8 mouse cellular contexts compared by ENCODE assay signal in the genomic region with DNA sequence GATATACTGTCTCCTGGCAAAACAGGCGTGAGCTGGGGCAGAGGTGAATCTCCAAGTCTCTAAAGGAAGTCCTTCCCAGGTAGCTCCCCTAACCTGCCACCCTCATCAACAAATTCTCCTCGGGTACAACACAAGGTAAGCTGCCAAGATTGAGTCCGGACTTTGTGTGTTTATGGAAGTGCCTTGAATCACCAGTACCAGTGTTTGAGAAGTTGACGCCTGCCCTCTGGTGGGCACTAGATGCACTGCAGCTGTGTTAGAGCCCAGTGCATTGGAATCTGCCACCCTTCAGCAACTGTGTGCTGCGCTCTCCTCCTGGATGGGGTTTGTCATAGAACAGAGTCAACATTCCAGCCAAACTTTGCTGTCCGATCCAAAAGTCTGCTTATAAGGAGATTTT. TPM values are rescaled to one million over a fixed set of nuclear protein-coding genes. Genes with fewer than 3 reads are reported as not detected.
DNase-seq lines count a peak whose midpoint lies in the region; ATAC-seq and TF ChIP-seq lines count a peak whose summit lies in the region.

No protein-coding gene starts in this region.

- no peak overlapping the region for H3K4me3 ChIP-seq in forebrain, embryonic 14.5 days (ENCODE audit: low read depth, low read length)
- H3K4me3 ChIP-seq in lung, adult 2 months (replicated peaks; ENCODE audit: extremely low read depth, low read depth, low read length) = no peak overlapping the region

- intact Hi-C loops in heart, postnatal 10 days (cut with DNase I) = loop anchor here (1.0 to 10.0 kb wide), 3 partner anchors 90 to 615 kb away; partner anchors contain the start of gene Fam209

- H3K27me3 ChIP-seq in forebrain, embryonic 14.5 days (replicated peaks; ENCODE audit: control insufficient read depth, insufficient read depth, low read length) = no peaks in the 10 kb centered on the region

- no peak overlapping the region for H3K4me2 ChIP-seq in forebrain, embryonic 14.5 days (ENCODE audit: low read length)

- WGBS in forebrain, embryonic 14.5 days = 20% methylated on average over 6 of the region's 6 CpGs
- 12% methylated on average over 6 of the region's 6 CpGs for WGBS in lung, adult 2 months

- ATAC-seq in cerebellum, adult (ENCODE audit: insufficient number of reproducible peaks, low FRiP score, low TSS enrichment) = peak; percentile 71
- ATAC-seq in forebrain, embryonic 14.5 days = peak; percentile 54; the same call in 1 of the 2 replicates

- no peaks in the 10 kb centered on the region for H3K36me3 ChIP-seq in forebrain, embryonic 14.5 days (ENCODE audit: control insufficient read depth, insufficient read depth, low read length)

- H3K27ac ChIP-seq in forebrain, embryonic 14.5 days (ENCODE audit: low read depth, low read length) = no peak overlapping the region

- no peaks in the 10 kb centered on the region for H3K9me3 ChIP-seq in forebrain, embryonic 14.5 days (replicated peaks; ENCODE audit: control insufficient read depth, low read length)

- no peaks in the 10 kb centered on the region for H3K4me1 ChIP-seq in forebrain, embryonic 14.5 days (ENCODE audit: control insufficient read depth, insufficient read depth, low read length)
- H3K4me1 ChIP-seq in lung, adult 2 months (ENCODE audit: control insufficient read depth, insufficient read depth, low read length) = no peaks in the 10 kb centered on the region

- no peak for TF ChIP-seq POLR2A in lung, adult 2 months (IDR thresholded peaks at IDR 0.05; ENCODE audit: borderline replicate concordance, extremely low read depth, low read depth, low read length)

- no peak overlapping the region for H3K9ac ChIP-seq in forebrain, embryonic 14.5 days (ENCODE audit: low read length)

- TF ChIP-seq CTCF in lung, adult 2 months (IDR thresholded peaks at IDR 0.05; ENCODE audit: insufficient read depth, low read length) = peak; percentile 99

- peak; percentile 66 for DNase-seq in MEL-GATA-1-ER (ENCODE audit: extremely low read depth, low read depth)
- DNase-seq in forebrain, embryonic 14.5 days (ENCODE audit: low spot score) = peak; percentile 90
- peak; percentile 90 to 93 for DNase-seq in heart, postnatal 10 days
- peak; percentile 66 to 92 for DNase-seq in layer of hippocampus, adult 18-20 months (ENCODE audit: low spot score in 2 of 2)
- peak; percentile 77 for DNase-seq in lung, adult 2 months
- DNase-seq in ovary, postnatal 14 days (ENCODE audit: low spot score) = peak; percentile 77
- peak; percentile 91 for DNase-seq in thymus, postnatal 0 days (ENCODE audit: low spot score)

RNA-seq across cellular contexts. Expression of gene Ctcfl, which starts 29.9 kb away (rescaled TPM):
- polyA plus RNA-seq in forebrain, embryonic 14.5 days (2014; fragmentation: Nextera tagmentation; extraction: Ambion mirVana) = not detected in 2 replicates
- total RNA-seq in heart, postnatal 10 days (2021) = under 1 TPM in 1 of 2 experiments, not detected in 1; 0.10 TPM
- total RNA-seq in layer of hippocampus, adult 18-20 months (2021) = not detected
- not detected in 2 replicates for polyA plus RNA-seq in lung, adult 2 months (2012; rRNA removed)
- 0.21 and 0.26 TPM in 2 replicates for polyA plus RNA-seq in thymus, postnatal 0 days (2015; fragmentation: Nextera tagmentation; extraction: Ambion mirVana)
